Mouse (Mus musculus) retina, postnatal 1 day (tissue): ENCODE data around the gene Ak4.

ENCODE experiments used
- DNase-seq: peaks from one replicate; pipeline ENCODE4 v3.0.0-alpha.2; 2012

Gene Ak4

GRCm38 (mm10) chr4:101515853-101516252, 96.8 kb downstream of the Ak4 start:
- no peak for DNase-seq
